ENCODE assay signal across 9 mouse cellular contexts in the genomic region with DNA sequence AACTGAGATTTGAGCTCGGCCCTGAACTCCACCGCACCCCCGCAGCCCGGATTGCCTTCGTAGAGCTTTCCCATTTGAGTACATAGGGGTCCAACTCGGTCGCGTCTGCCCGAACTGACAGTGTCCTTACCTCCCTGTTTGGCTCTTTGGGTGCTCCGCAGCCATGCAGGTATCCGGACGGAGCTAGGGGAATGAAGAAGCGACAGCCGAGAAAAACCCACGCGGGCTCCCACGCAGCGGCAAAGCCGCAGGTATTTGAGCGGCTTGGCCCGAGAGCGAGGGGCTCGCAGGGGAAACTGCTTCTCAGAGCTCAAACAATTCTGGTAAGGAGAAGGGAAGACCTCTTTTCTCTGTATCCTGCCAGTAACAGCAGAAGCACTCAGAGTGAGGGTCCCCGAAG.
DNase-seq lines count a peak whose midpoint lies in the region; ATAC-seq and TF ChIP-seq lines count a peak whose summit lies in the region.
"Had no signal": no experiment of that assay in that cellular context is flagged by ENCODE, and none has a peak within 500 bp of the region (broad histone marks: within the 10 kb centered on the region; RNA-seq: fewer than 3 reads in every experiment).

No protein-coding gene starts in this region.

- no peak for DNase-seq in heart, postnatal 25 days (ENCODE audit: low spot score)
- peak; percentile 7 for DNase-seq in ZHBTc4 (ENCODE audit: low read depth, low spot score)
- peak; percentile 42 for DNase-seq in hindbrain, embryonic 11.5 days (ENCODE audit: low spot score)
- no peak for DNase-seq in liver, postnatal 0 days
- DNase-seq in spleen, adult 12 weeks (ENCODE audit: low spot score): no peak
- no peak for DNase-seq in right cerebral cortex, postnatal 4 days
- DNase-seq in right cerebral cortex, adult 18-20 months: no peak

- H3K9ac ChIP-seq in heart, embryonic 14.5 days (ENCODE audit: low read length): no peak overlapping the region
- no peak overlapping the region for H3K9ac ChIP-seq in hindbrain, embryonic 11.5 days (ENCODE audit: low read depth, low read length)
- no peak overlapping the region for H3K9ac ChIP-seq in liver, postnatal 0 days (replicated peaks)

- no peaks in the 10 kb centered on the region for H3K36me3 ChIP-seq in heart, embryonic 14.5 days (ENCODE audit: control insufficient read depth, insufficient read depth, low read length)
- H3K36me3 ChIP-seq in hindbrain, embryonic 11.5 days (ENCODE audit: control insufficient read depth, insufficient read depth, low read length): no peaks in the 10 kb centered on the region
- H3K36me3 ChIP-seq in liver, postnatal 0 days (replicated peaks; ENCODE audit: insufficient read depth, low read length): no peaks in the 10 kb centered on the region

- H3K4me2 ChIP-seq in heart, embryonic 14.5 days (ENCODE audit: low read length): peak overlapping the region; percentile 55
- 0 out of 2 replicates have a peak overlapping the region, but pooled peaks have one; percentile 13 for H3K4me2 ChIP-seq in hindbrain, embryonic 11.5 days (replicated peaks; ENCODE audit: low read depth, low read length)
- peak overlapping the region; percentile 58 for H3K4me2 ChIP-seq in liver, postnatal 0 days (ENCODE audit: low read depth, low read length)

- TF ChIP-seq CTCF in liver, postnatal 0 days (IDR thresholded peaks at IDR 0.05; ENCODE audit: low read depth): no peak

- no peaks in the 10 kb centered on the region for H3K9me3 ChIP-seq in heart, embryonic 14.5 days (ENCODE audit: control insufficient read depth, low read length)
- no peaks in the 10 kb centered on the region for H3K9me3 ChIP-seq in hindbrain, embryonic 11.5 days (ENCODE audit: control insufficient read depth, low read length)
- no peaks in the 10 kb centered on the region for H3K9me3 ChIP-seq in liver, postnatal 0 days (ENCODE audit: low read length)

- H3K4me3 ChIP-seq in heart, embryonic 14.5 days (ENCODE audit: control insufficient read depth in 1 of 2, insufficient read depth in 1 of 2, low read depth in 1 of 2, low read length in 2 of 2): peak overlapping the region; percentile 17 to 24; a peak in 3 of 4 replicates
- no peak overlapping the region for H3K4me3 ChIP-seq in hindbrain, embryonic 11.5 days (ENCODE audit: low read depth, low read length)
- H3K4me3 ChIP-seq in liver, postnatal 0 days (ENCODE audit: low read depth, low read length): peak overlapping the region; percentile 31; the same call in 1 of the 2 replicates

- H3K27me3 ChIP-seq in heart, embryonic 14.5 days (ENCODE audit: control insufficient read depth, insufficient read depth, low read length): peaks cover 32% of the 10 kb centered on the region
- H3K27me3 ChIP-seq in hindbrain, embryonic 11.5 days (ENCODE audit: control insufficient read depth, insufficient read depth, low read length): peaks cover 55% of the 10 kb centered on the region
- peaks cover 56% of the 10 kb centered on the region for H3K27me3 ChIP-seq in liver, postnatal 0 days (ENCODE audit: insufficient read depth, low read length)

- no peak overlapping the region for H3K27ac ChIP-seq in heart, embryonic 14.5 days (replicated peaks in 1 of 2; ENCODE audit: control insufficient read depth in 1 of 2, insufficient read depth in 1 of 2, low read depth in 2 of 2, low read length in 2 of 2)
- no peak overlapping the region for H3K27ac ChIP-seq in hindbrain, embryonic 11.5 days (ENCODE audit: low read depth, low read length)
- H3K27ac ChIP-seq in liver, postnatal 0 days (ENCODE audit: low read depth): no peak overlapping the region

- H3K4me1 ChIP-seq in heart, embryonic 14.5 days (ENCODE audit: control insufficient read depth in 2 of 2, insufficient read depth in 2 of 2, low read length in 2 of 2): peaks cover 11 to 25% of the 10 kb centered on the region in 2 experiments; a peak in 3 of 4 replicates
- peaks cover 3% of the 10 kb centered on the region for H3K4me1 ChIP-seq in hindbrain, embryonic 11.5 days (replicated peaks; ENCODE audit: control insufficient read depth, insufficient read depth, low read length)
- peaks cover 21% of the 10 kb centered on the region for H3K4me1 ChIP-seq in liver, postnatal 0 days (ENCODE audit: insufficient read depth)

- 24% methylated on average over 24 of the region's 24 CpGs for WGBS in heart, embryonic 14.5 days
- WGBS in hindbrain, embryonic 11.5 days: 4% methylated on average over 24 of the region's 24 CpGs
- WGBS in liver, postnatal 0 days (ENCODE audit: insufficient replicate concordance): 30% methylated on average over 24 of the region's 24 CpGs

- ATAC-seq in heart, embryonic 14.5 days (ENCODE audit: insufficient number of reproducible peaks, insufficient read depth, low FRiP score, low read depth): no peak
- ATAC-seq in hindbrain, embryonic 11.5 days (ENCODE audit: low FRiP score): no peak
- no peak for ATAC-seq in liver, postnatal 0 days
- ATAC-seq: CD4-positive, CD25-positive, alpha-beta regulatory T cell, adult 4 months had no signal

- intact Hi-C loops in heart, postnatal 25 days (cut with DNase I): loop anchor here (10.0 kb wide), 1 partner anchor 485 kb away; no protein-coding TSS in a partner anchor

- TF ChIP-seq EP300 in liver, postnatal 0 days (IDR thresholded peaks at IDR 0.05; ENCODE audit: low read depth): no peak

Comparison
In these comparisons a context has a peak if more than half of its experiments do, and no peak if none do; other contexts are left out.
1. DNase-seq: peak in ZHBTc4 (single experiment) and hindbrain, embryonic 11.5 days (single experiment); none in heart, postnatal 25 days (single experiment), liver, postnatal 0 days (single experiment), spleen, adult 12 weeks (single experiment), right cerebral cortex, postnatal 4 days (single experiment) and right cerebral cortex, adult 18-20 months (single experiment).
2. Peak in every context shown above with its lines, with median percentiles within 50 percentile points of each other: H3K4me2 ChIP-seq.